8 mouse cellular contexts compared by ENCODE assay signal in the genomic region with DNA sequence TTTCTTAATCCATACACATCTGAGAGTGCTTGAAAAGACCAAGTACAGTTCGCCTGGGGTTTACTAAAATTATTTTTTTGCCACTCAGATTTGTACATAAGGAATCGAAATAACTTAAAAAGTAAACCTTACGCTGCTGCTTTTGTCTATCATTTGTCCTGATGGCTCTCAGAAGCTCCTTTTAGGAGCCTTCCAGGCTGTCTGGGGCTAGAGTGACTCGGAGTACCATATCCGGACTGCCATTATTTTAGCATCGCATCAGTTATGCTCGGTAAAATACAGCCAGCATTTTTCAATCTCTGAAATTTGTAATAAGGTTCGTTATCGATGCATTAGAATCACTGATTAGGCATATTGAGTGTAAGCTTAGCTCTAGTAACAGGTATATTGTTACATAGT. TPM values are rescaled to one million over a fixed set of nuclear protein-coding genes. Genes with fewer than 3 reads are reported as not detected.
DNase-seq lines count a peak whose midpoint lies in the region; ATAC-seq and TF ChIP-seq lines count a peak whose summit lies in the region.

No protein-coding gene starts in this region.

- no peak for TF ChIP-seq CTCF in layer of hippocampus, adult 2 months (conservative IDR thresholded peaks at IDR 0.05)

- ATAC-seq in embryonic facial prominence, embryonic 15.5 days (ENCODE audit: insufficient number of reproducible peaks, low FRiP score, low TSS enrichment, low read depth): no peak
- no peak for ATAC-seq in intestine, embryonic 15.5 days

- no peak for DNase-seq in layer of hippocampus, adult 2 months (ENCODE audit: low spot score in 2 of 2)
- no peak for DNase-seq in layer of hippocampus, postnatal 25 days (ENCODE audit: extremely low spot score in 1 of 2, low spot score in 1 of 2)
- DNase-seq in right cerebral cortex, postnatal 4 days: no peak
- no peak for DNase-seq in Muller cell, postnatal 12 days (ENCODE audit: inconsistent ontology term)
- no peak for DNase-seq in cerebellum, postnatal 14 days

- TF ChIP-seq POLR2A in myocyte (IDR thresholded peaks at IDR 0.05; ENCODE audit: insufficient read length, low read depth): no peak

- H3K4me3 ChIP-seq in layer of hippocampus, adult 2 months: peak overlapping the region; percentile 57
- H3K4me3 ChIP-seq in embryonic facial prominence, embryonic 15.5 days (replicated peaks): peak overlapping the region; percentile 32
- H3K4me3 ChIP-seq in intestine, embryonic 15.5 days (replicated peaks): no peak overlapping the region
- H3K4me3 ChIP-seq in myocyte: no peak overlapping the region

- peak overlapping the region; percentile 96 for H3K27ac ChIP-seq in layer of hippocampus, adult 2 months
- H3K27ac ChIP-seq in embryonic facial prominence, embryonic 15.5 days (replicated peaks): peak overlapping the region; percentile 91
- H3K27ac ChIP-seq in intestine, embryonic 15.5 days: peak overlapping the region; percentile 67

- H3ac ChIP-seq in myocyte (ENCODE audit: control insufficient read depth, insufficient read length): no peak overlapping the region

- H3K4me2 ChIP-seq in embryonic facial prominence, embryonic 15.5 days (replicated peaks): peak overlapping the region; percentile 39
- peak overlapping the region; percentile 46 for H3K4me2 ChIP-seq in intestine, embryonic 15.5 days (replicated peaks)
- peak overlapping the region; percentile 69 for H3K4me2 ChIP-seq in myocyte (ENCODE audit: low read depth)

- peak overlapping the region; percentile 18; the same call in 1 of the 2 replicates for H3K9ac ChIP-seq in embryonic facial prominence, embryonic 15.5 days
- no peak overlapping the region for H3K9ac ChIP-seq in intestine, embryonic 15.5 days

- 76% methylated on average over 9 of the region's 9 CpGs for WGBS in embryonic facial prominence, embryonic 15.5 days
- WGBS in intestine, embryonic 15.5 days: 73% methylated on average over 9 of the region's 9 CpGs

- no peaks in the 10 kb centered on the region for H3K27me3 ChIP-seq in embryonic facial prominence, embryonic 15.5 days
- H3K27me3 ChIP-seq in intestine, embryonic 15.5 days (replicated peaks): no peaks in the 10 kb centered on the region
- no peaks in the 10 kb centered on the region for H3K27me3 ChIP-seq in myocyte (ENCODE audit: control insufficient read depth, insufficient read depth, insufficient read length)

- no peaks in the 10 kb centered on the region for H3K9me3 ChIP-seq in embryonic facial prominence, embryonic 15.5 days (replicated peaks)
- no peaks in the 10 kb centered on the region for H3K9me3 ChIP-seq in intestine, embryonic 15.5 days

- no peaks in the 10 kb centered on the region for H3K36me3 ChIP-seq in embryonic facial prominence, embryonic 15.5 days
- no peaks in the 10 kb centered on the region for H3K36me3 ChIP-seq in intestine, embryonic 15.5 days
- no peaks in the 10 kb centered on the region for H3K36me3 ChIP-seq in myocyte (ENCODE audit: control insufficient read depth, insufficient read depth)

- no peaks in the 10 kb centered on the region for H3K79me2 ChIP-seq in myocyte (ENCODE audit: control insufficient read depth, insufficient read depth)

- H3K4me1 ChIP-seq in embryonic facial prominence, embryonic 15.5 days: peaks cover 34% of the 10 kb centered on the region
- peaks cover 20% of the 10 kb centered on the region for H3K4me1 ChIP-seq in intestine, embryonic 15.5 days (replicated peaks)

TF ChIP-seq in myocyte, 11 proteins besides CTCF, POLR2A, EP300 and RAD21:
- no peak for TF ChIP-seq POLR2AphosphoS2 (IDR thresholded peaks at IDR 0.05; ENCODE audit: insufficient read length, low read depth)
- no peak for TF ChIP-seq MAX (IDR thresholded peaks at IDR 0.05; ENCODE audit: low read depth)
- TF ChIP-seq SRF (IDR thresholded peaks at IDR 0.05; ENCODE audit: control insufficient read depth, insufficient read length, low read depth): no peak
- TF ChIP-seq E2F4 (IDR thresholded peaks at IDR 0.05; ENCODE audit: insufficient read depth): no peak
- no peak for TF ChIP-seq MYOD1 (IDR thresholded peaks at IDR 0.05; ENCODE audit: control insufficient read depth in 1 of 3, insufficient read length in 2 of 3, low read depth in 2 of 3)
- TF ChIP-seq USF1 (IDR thresholded peaks at IDR 0.05; ENCODE audit: low read depth): no peak
- no peak for TF ChIP-seq TCF3 (IDR thresholded peaks at IDR 0.05; ENCODE audit: insufficient read length, low read depth)
- no peak for TF ChIP-seq REST (IDR thresholded peaks at IDR 0.05; ENCODE audit: insufficient read depth, insufficient read length)

RNA-seq across cellular contexts. Expression of a gene that starts 0.7 kb away (rescaled TPM):
- total RNA-seq in layer of hippocampus, adult 2 months (2021): 100 to 1,000 TPM; 208 to 213 TPM
- 100 to 1,000 TPM; 225 TPM for total RNA-seq in layer of hippocampus, postnatal 25 days (2021)
- polyA plus RNA-seq in embryonic facial prominence, embryonic 15.5 days (2015; fragmentation: Nextera tagmentation; extraction: Ambion mirVana): 76.7 and 79.1 TPM in 2 replicates
- polyA plus RNA-seq in intestine, embryonic 15.5 days (2015; fragmentation: Nextera tagmentation; extraction: Ambion mirVana): 39.6 and 41.9 TPM in 2 replicates
- 103 TPM for polyA plus RNA-seq in myocyte (2012; fragmentation: generic; extraction: Trizol)

RNA-seq across cellular contexts. Expression of a gene that starts 1.9 kb away (rescaled TPM):
- 10 to 100 TPM; 11.4 to 12.3 TPM for total RNA-seq in layer of hippocampus, adult 2 months (2021)
- 10 to 100 TPM in 1 of 2 experiments, 1 to 10 TPM in 1; 9.9 to 11.0 TPM for total RNA-seq in layer of hippocampus, postnatal 25 days (2021)
- polyA plus RNA-seq in embryonic facial prominence, embryonic 15.5 days (2015; fragmentation: Nextera tagmentation; extraction: Ambion mirVana): 4.7 and 5.7 TPM in 2 replicates
- polyA plus RNA-seq in intestine, embryonic 15.5 days (2015; fragmentation: Nextera tagmentation; extraction: Ambion mirVana): 5.8 and 6.5 TPM in 2 replicates
- 22.7 TPM for polyA plus RNA-seq in myocyte (2012; fragmentation: generic; extraction: Trizol)

RNA-seq across cellular contexts. Expression of a gene that starts 4.5 kb away (rescaled TPM):
- total RNA-seq in layer of hippocampus, adult 2 months (2021): 10 to 100 TPM in 1 of 2 experiments, not detected in 1; 11.7 TPM
- 1 to 10 TPM; 3.0 to 6.9 TPM for total RNA-seq in layer of hippocampus, postnatal 25 days (2021)
- 25.9 and 30.4 TPM in 2 replicates for polyA plus RNA-seq in embryonic facial prominence, embryonic 15.5 days (2015; fragmentation: Nextera tagmentation; extraction: Ambion mirVana)
- 17.7 and 20.5 TPM in 2 replicates for polyA plus RNA-seq in intestine, embryonic 15.5 days (2015; fragmentation: Nextera tagmentation; extraction: Ambion mirVana)
- not detected for polyA plus RNA-seq in myocyte (2012; fragmentation: generic; extraction: Trizol)

RNA-seq across cellular contexts. Expression of a gene that starts 5.7 kb away (rescaled TPM):
- total RNA-seq in layer of hippocampus, adult 2 months (2021): not detected
- not detected for total RNA-seq in layer of hippocampus, postnatal 25 days (2021)
- 1.6 TPM in 1 of 2 replicates, not detected in the other for polyA plus RNA-seq in embryonic facial prominence, embryonic 15.5 days (2015; fragmentation: Nextera tagmentation; extraction: Ambion mirVana)
- 1.0 and 1.3 TPM in 2 replicates for polyA plus RNA-seq in intestine, embryonic 15.5 days (2015; fragmentation: Nextera tagmentation; extraction: Ambion mirVana)
- not detected for polyA plus RNA-seq in myocyte (2012; fragmentation: generic; extraction: Trizol)

RNA-seq across cellular contexts. Expression of a gene that starts 19.9 kb away (rescaled TPM):
- total RNA-seq in layer of hippocampus, adult 2 months (2021): 1 to 10 TPM; 7.6 to 7.9 TPM
- total RNA-seq in layer of hippocampus, postnatal 25 days (2021): 1 to 10 TPM; 5.6 to 5.9 TPM
- polyA plus RNA-seq in embryonic facial prominence, embryonic 15.5 days (2015; fragmentation: Nextera tagmentation; extraction: Ambion mirVana): 9.8 and 13.5 TPM in 2 replicates
- polyA plus RNA-seq in intestine, embryonic 15.5 days (2015; fragmentation: Nextera tagmentation; extraction: Ambion mirVana): 5.7 and 7.1 TPM in 2 replicates
- polyA plus RNA-seq in myocyte (2012; fragmentation: generic; extraction: Trizol): 2.2 TPM

Comparison
In these comparisons a context has a peak if more than half of its experiments do, and no peak if none do; other contexts are left out.
1. H3K4me3 ChIP-seq: peak in layer of hippocampus, adult 2 months (single experiment) and embryonic facial prominence, embryonic 15.5 days (single experiment); none in intestine, embryonic 15.5 days (single experiment) and myocyte (single experiment).
2. RNA of a gene that starts 4.5 kb away (polyA plus RNA-seq): 25.9 to 30.4 TPM in embryonic facial prominence, embryonic 15.5 days and 17.7 to 20.5 TPM in intestine, embryonic 15.5 days; not detected in myocyte (single experiment); every median in the first group is over 10 times any median in the second.
3. Peak in every context shown above with its lines, with median percentiles within 50 percentile points of each other: H3K27ac ChIP-seq and H3K4me2 ChIP-seq.